Mouse (Mus musculus): Measurements from ENCODE around the gene Vps26c. TPM values are rescaled to one million over a fixed set of nuclear protein-coding genes. Genes with fewer than 3 reads are reported as not detected.
A peak's percentile ranks its signal among the peaks of the same experiment; 100 is the strongest.
"Not testable (repeated sequence)": the region's sequence is repeated elsewhere in the genome, so short reads cannot be mapped to it uniquely, and the experiment has no call there.

The Vps26c gene
- total RNA-seq, 2 experiments from 2014 or later = 21.0 to 25.2 TPM

DNA sequence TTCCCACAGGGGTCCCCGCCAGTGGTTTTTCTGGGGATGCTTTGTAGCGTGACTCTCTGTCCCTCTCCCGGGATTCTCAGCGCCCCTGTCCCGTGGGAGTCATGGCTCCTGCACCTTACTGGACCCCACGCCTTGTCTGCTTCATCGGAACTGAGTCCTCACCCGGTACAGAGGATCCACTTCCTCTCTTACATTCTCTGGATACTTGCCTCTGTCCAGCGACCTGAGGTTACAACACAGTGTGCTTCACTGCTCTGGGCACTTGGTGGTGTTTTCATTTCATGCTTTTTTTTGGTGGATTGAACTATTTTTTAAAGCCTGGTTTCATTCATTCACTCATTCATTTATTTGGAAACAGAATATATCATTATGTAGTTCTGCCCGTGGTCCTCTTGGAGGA, 23.2 kb upstream of the Vps26c start:
- DNase-seq = no peak

DNA sequence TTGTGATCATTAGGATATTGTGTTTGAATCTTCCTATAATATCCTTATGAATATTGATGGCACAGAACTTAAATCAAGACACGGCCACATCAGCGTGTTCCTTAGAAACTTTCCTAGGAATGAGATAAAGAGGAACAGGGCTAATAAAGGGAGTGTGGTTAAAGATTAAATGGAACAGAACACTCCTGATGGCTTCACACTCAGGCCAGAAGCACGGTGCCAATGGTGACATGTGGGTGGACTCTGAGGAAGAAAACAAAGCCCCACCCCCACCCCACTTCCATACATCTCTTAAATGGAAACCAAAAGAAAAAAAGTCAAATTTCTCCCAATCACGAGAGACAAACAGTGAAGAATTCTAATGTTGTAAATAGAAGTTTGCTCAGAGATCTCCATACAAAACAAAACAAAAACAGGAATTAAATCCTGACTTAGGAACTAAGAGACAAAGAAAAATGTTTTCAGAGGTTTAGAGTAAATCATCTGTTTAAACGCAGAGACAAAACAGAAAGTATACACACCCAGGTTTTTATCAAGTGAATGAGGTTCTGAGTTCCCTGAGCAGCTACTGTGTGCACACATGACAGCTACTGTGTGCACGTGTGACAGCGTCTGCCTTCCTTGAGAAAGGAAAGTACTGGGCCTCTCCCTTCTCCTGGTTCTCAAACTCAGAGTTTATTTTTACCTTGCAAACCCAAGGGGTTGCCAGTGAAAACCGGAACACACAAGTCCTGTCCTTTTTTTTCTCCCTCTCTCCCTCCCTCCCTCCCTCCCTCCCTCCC, 19.3 kb upstream of the Vps26c start:
- DNase-seq = no peak

DNA sequence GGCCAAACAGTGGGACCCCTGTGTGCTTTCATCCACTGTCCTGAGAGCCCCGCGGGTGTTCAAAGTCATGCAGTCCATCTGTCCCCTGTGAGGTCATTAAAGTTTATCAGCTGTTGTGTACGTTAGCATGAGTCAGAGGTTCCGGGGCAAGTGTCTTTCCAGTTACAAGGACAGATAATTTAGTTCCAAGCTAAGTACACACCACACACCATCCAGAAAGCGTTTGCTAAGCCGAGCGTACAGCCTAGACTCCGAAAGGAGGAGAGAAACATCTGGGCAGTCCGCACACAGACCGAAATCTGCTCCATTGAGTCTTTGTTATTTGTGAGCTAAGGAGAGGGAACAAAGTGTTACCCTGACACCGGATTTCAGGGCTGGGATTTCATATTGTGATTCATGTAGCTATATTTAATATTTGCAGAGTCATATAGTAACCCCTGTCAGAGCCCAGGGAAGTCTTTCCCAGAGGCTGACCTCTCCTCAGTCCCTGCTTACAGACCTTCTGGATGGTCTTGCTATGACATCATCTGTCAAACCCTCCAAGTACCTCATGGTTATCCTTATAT, 18.0 kb upstream of the Vps26c start:
- DNase-seq = no peak

DNA sequence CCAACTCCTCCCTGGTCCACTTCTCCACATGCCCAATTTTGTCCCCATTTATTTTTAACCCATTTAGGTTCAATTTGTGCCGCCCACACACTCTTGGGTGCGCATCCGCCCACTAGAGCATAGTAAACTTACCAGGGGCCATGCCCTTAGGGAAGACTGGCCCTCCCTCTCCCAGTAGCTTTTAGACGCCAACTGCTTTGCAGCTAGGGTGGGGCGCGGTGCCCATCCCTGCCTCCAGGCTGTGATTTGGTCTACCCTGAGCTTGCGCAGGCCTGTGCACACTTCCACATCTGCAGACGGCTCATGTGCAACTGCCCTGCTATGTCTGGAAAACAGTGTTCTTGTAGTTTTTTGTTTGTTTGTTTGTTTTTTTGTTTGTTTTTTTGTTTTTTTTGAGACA, 16.3 kb upstream of the Vps26c start:
- no peak for DNase-seq

DNA sequence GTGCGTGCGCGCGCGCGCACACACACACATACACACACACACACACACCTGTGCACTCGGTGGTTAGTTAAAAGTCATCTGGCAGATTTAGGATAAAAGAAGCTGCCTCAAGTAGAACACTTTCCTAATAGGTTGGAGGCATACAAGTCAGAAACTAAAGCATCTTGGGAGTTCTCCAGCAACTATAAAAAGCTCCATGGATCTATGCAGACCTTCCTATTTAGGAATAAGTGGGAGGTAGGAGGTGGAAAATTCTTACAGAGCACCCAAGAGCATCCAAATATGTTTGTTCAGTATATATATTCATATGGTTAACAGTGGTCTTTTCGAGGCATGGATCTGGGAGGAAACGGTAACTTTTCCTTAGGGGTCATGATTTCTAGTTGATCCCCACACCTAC, 13.5 kb upstream of the Vps26c start:
- no peak for DNase-seq

DNA sequence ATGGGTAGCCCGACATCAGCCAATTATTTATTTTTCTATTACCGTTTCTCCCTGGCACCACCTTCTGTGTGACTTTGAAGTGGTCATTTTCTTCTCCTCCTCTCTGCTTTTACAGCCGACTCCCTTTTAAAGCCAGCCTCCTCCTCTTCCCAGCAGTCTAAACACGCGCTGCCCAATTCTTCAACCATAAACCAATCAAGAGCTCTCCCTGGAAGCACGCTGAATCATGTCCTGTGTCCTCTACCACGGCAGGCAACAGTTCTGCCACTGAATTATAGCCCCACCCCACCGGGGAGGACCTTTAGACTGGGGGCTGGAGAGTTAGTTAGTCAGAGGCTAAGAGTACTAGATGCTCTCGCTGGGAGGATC, 10.5 kb upstream of the Vps26c start:
- DNase-seq = peak; percentile 41

DNA sequence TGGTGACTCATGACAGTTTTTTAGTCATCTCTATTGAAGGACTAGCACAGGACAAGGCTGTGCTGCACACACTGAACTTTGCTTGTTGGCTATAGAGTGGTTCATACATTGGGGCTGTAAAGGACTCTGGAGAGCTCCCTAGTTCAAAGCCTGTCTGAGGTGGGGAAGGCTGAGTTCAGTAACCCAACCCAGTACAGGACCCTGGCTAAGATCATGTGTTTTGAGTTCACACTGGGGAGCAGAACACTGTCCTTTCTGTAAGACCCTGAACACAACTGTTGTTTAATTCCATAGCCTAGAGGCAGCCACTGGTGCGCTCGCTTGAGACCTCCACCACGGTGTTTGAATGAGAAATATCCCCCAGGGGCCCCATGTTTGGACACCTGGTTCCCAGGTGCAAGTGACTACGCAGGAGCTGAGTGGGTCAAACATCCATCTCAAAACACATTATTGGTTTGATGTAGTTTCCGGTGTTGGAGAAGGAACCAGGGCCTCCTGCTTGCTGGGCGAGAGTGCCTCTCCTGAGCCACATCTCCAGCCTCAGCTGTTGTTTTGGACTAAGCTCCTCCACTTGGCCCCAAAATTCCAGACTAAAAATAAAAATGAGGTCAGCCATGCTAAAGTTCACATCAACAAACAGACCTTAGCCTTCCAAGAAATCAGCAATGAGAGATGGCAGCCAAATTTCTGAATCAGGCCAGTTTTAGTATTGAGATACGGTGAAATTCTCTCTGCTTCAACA, 10.0 kb upstream of the Vps26c start:
- peak; percentile 45 for DNase-seq

DNA sequence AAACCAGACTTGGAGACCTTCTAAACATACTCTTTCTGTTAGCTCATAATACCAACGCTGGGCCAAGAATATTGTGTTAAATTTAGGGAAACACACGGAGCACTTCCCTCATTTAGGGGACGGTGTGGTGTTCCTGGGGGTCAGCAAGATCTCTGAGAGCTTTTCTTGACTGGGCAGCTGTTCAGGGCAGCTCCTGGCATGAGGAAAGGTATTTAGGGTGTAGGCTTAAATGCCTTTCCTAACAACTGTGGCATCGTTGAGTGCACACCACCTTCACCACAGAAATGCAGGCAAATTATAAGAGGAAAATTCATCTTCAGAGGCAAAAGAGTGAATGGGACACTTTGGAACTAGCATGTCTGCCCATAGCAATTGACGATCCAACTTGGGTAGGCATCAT, 9.1 kb upstream of the Vps26c start:
- no peak for DNase-seq

DNA sequence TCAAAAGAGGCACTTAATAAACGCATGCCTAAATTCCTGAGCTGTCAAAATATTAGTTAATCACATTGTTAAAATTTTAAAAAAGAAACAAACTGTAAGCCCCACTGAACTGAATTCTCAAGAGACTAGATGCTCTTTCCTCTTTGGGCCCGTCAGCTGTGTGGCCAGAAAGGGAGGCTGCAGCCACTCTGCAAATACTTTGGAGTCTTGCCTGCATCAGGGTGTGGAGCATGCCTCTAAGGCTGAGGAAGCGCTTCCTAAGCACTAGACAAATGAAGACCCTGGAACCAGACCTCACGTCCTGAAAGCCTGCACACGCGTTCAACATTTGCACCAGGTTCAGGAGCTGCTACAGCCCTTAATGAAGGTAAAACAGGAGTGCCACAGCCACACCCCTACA, 7.0 kb upstream of the Vps26c start:
- DNase-seq = no peak

DNA sequence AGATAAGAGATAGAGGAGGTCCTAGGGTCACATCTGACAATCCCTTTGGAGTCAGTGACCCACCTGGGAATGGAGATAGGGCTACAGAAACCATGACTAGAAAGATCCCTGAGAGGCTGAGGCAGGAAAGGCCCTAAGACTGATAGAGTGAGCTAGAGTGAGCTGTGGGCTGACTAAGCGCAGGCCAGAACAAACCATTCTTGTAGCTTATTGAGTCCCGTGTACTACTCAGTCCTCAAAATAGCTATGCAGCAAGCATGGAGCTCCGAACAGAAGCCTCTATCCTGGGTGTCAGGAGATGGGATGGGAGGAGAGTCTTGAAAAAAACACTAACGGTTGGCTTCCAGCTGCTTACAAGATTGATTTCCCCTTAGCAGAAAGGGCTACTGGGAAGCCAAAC, 4.6 kb upstream of the Vps26c start:
- DNase-seq = no peak

DNA sequence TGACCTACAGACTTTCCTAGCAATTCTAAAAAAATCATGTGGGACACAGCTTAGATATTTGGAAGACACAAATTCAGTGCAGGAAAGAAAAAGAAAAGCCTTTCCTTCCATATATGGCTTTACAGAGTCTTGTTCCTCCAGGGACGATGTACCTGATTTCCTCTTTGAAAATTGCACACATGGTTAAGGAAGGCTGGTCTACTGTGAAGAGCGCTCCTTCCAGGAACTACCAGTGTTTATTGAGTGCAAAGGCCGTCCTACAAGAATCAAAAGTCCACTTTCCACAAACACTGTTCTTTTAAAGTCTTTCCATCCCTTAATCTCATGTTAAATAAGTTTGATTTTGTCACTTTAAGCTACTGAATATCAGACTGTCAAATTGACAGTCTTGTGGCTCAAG, 916 bp upstream of the Vps26c start:
- DNase-seq = no peak

DNA sequence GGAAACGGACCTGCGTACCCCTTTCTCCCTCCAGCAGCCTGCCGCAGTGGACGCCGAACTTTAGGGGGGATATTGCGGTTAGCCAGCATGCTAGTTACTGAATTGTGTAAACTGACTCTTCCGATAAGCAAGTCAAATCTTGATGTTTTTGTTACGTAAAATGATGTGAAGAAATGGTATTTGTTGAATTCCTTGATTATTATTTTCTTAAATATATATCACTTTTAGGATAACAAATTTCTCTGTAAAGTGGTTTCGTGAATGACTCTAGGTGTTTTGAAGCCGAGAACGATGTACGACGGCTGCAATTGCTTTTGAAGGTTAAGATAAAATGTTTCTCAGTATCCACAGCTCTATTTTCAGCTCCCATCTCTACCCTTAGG, 513 bp upstream of the Vps26c start:
- DNase-seq = no peak

DNA sequence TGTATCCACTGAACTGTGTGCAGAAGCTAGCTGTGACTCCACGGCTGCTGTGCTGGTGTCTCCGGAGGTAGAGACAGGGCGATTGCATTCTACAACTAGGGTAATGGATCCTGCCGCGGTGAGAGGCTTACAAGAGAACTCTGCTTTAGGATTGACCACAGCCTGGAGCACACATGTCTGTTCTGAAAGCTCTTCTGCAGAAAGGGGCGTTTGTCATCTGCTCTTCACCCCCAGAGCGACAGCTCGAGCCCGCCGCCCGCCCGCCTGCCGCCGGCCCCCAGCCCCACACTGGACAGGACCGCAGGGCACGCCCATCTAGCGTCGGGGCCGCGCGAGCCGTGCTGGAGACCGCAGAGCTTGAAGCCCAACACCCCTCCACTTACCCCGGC, 681 bp downstream of the Vps26c start:
- DNase-seq = no peak

DNA sequence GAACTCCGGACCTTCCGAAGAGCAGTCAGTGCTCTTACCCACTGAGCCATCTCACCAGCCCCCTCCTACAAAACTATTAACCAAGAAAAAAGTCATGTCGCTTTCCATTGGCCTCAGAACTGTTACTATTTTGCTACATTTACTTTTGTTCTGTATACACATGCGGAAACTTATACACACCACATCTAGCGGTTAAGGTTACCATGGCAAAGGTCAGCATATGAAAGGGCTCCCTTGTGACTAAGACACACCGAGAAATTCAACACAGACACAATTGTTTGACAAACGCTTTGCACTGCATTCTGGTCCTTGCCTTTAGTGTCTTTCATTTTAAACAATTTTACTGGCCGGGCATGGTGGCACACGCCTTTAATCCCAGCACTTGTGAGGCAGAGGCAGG, 1.9 kb downstream of the Vps26c start:
- no peak for DNase-seq

DNA sequence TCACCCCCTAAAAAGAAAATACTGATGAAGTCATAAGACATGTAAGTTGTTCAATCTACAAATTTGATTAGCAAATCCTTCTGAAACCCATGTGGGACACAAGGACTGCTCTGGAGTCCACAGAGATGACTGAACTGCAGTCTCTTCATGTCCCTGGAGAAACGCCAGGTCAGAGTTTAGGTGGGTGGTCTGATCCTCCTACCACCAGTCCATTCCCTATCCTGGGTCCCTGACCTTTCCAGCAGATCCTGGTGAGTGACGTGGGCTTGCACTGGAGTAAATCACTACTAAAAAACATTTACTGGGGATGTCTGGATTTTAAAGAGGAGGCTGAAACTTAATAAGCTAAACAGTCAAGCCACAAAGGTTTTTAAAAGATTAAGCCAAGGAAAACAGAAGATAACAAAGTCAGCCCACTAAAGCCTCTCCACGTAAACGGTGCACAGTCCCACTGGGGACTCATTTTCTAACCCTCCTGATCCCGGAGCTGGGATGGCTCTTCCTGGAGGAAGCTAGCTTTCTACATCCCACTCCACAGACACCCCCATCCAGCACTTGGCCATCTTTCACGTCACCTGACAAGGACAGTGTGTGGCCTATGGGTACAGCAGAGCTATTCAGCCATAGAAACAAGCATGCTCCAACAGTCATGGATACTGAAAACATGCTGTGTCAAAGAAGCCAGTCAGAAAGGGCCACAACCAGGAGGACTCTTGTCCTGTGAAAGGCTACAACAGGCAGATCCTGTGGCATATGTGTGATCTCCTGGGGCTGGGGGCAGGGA, 2.8 kb downstream of the Vps26c start:
- DNase-seq = no peak

DNA sequence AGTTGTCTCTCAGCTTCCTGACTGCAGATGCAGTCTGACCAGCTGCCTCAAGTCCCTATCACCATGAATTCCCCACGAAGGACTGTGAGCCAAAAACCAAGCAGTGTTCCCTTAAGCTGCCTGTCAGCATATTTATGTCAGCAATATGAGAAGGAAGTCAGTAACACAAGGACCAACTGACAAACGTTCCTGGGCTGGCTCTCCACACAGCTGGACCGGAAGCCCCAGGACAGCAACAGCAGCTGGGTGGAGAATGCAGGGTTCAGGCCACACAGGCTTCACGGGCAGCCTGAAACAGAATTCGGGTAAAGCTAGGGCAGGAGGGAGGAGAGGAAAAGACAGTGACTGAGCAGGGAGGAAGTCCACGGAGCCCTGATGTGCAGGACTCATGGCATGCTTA, 7.6 kb downstream of the Vps26c start:
- DNase-seq = peak; percentile 53

DNA sequence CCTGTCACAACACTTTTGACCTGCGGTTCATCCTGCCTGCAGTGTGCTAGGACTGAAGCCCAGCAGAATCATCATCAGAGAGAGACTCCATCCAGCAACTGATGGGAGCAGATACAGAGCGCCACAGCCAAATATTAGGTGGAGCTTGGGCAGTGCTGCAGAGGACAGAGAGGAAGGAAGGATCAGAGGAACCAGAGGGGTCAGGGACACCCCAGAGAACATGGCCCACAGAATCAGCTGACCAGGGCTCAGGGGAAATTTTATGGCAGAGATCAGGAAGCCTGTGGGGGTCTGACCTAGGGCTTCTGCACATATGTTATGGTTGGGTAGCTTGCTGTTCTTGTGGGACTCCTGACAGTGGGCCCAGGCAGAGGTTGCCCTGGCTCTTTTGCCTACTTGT, 9.0 kb downstream of the Vps26c start:
- no peak for DNase-seq

DNA sequence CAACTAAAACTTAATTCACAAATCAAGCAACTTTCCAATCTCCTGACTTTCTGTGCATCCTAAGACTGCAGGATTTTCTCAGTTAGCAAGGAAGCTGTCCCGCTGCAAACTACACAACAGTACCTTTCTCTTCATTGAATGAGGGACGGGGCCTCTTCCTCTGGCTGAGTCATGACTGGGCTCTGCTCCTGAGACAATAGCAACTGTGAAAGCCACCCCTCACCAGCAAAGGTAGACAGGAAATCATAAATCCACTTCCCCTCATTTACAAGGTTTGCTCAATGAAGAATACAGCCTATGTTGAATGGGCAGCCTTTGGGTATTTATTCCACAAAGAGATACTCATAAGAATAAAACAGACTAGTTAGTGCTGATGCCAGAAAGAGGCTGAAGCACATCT, 16.6 kb downstream of the Vps26c start:
- no peak for DNase-seq

DNA sequence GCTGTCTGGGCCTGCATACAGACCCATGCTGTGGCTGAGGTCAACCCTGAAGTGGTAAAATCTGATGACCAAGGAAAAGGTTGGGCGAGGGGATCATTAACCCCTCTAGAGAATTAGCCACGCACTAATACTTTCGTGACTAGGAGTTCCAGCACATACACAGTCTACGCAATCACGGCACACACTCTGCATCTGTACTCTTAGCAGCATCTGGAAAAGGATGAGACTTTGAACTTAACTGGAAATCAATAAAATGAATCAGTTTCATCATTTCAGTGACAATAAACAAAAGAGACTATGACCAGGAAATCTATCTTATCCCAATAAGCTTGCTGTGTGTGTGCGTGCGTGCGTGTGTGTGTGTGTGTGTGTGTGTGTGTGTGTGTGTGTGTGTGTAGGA, 17.9 kb downstream of the Vps26c start:
- DNase-seq = no peak

DNA sequence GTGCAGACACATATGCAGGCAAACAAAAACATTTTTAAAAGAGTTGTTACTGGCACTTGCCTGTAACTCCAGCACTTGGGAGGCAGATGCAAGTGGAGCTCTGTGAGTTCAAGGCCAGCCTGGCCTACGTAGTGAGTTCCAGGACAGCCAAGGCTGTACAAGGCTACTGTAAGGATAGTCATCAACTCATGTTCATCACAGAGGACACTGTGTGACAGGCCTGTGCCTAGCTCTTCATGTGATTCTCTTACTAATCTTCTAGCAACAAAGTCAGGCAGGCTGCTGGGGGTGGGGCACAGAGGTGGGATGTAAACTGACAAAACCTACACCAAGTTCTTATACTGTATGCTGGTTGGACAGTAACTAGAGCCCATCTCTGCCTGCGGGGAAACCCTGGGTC, 19.6 kb downstream of the Vps26c start:
- DNase-seq = no peak

DNA sequence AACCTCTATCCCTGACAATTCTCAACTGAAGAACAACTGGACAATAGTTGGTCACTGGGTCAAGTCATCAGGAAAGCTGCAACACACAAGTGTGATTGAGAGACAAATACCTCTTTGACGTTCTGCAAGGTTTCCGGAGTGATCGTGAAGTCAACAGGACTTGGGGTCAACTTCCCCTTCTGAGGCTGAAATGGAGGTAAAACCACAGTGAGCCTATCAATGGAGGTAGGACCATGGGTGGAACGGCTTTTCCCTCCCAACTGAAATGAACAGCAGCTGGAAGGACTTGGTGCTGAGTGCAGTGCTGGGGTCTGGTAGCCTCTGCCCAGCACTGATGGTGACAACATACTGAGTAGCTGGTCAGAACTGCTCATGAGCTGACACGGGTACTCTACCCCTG, 22.4 kb downstream of the Vps26c start:
- no peak for DNase-seq

DNA sequence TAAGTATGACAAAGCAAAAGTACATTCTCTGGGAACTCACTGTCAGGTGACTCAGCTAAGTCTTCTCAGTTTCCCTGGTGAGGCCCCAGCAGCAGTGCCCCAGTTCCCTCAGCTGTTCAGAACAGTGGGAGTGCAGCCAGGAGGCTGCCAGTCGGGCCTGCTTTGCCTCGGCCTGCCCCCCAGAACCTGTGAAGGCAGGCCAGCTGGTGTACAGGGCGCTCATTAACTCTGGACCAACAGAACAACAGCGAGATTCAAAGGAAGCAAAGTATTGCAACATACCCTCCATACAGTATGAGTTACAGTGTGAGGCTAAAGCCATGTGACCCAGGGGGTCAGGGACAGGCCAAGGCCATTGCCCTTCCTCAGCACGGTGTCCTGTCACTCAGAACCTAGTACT, 28.7 kb downstream of the Vps26c start:
- DNase-seq = peak; percentile 50

DNA sequence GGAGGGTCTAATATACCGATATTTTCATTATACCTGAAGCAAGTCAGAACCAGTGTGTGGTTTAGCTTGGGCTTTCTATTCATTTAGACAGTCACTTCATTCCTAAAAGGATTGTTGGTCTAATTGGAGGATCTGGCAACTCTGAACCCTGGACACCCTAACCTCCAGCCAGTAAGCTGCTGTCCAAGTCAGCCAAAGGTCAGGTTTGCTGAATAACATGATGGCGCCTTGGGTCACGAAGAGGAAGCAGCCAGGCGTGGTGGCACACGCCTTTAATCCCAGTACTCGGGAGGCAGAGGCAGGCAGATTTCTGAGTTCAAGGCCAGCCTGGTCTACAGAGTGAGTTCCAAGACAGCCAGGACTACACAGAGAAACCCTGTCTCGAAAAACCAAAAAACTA, 29.5 kb downstream of the Vps26c start:
- DNase-seq = not testable (repeated sequence)
